Mouse (Mus musculus): ENCODE measurements around the gene Lin7b. TPM values are rescaled to one million over a fixed set of nuclear protein-coding genes. Genes with fewer than 3 reads are reported as not detected.
"Not testable (repeated sequence)": the region's sequence is repeated elsewhere in the genome, so short reads cannot be mapped to it uniquely, and the experiment has no call there.

Gene Lin7b
- polyA plus RNA-seq, 1 experiment from 2014 or later, result 0.87 TPM

DNA sequence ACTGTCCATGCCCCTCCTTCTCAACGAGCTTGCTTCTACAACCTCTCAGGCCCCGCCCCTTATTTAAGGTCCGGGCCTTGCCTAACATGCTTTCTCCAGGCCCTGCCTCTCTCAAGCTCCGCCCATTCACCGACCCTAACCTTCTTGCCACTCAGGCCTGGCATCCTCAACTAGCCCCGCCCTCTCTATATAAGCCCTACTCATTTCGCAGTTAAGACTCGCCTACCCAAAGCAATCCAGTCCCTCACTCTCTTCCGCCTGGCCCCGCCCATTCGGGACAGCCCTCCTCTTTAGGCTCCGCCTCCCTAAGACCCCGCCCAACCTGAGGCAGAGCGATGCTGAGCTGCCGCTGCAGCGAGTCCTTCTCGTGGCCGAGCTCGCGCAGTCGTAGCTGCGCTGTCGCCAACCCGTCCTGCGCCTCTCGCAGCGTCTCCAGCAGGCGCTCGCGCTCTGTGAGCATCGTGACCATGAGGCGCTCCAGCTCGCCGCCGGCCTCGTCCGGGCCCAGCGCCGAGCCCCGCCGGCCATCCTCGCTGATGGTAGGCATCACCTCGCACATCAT is 9.1 kb downstream of the Lin7b start:
- TF ChIP-seq CTCF (IDR thresholded peaks at IDR 0.05; ENCODE audit: low read depth), result no peak
- Histone ChIP-seq H3K36me3 (ENCODE audit: insufficient read depth) (no peaks in the 10 kb centered on the region), H3K27ac (ENCODE audit: low read depth) (no peak overlapping the region), H3K9ac (peak overlapping the region; percentile 48), H3K4me3 (ENCODE audit: low read depth, low read length) (peak overlapping the region; percentile 42), H3K9me3 (ENCODE audit: low read depth, low read length) (no peaks in the 10 kb centered on the region), H3K4me2 (peak overlapping the region; percentile 89), H3K27me3 (ENCODE audit: insufficient read depth, low read length) (peaks cover 53% of the 10 kb centered on the region), H3K4me1 (ENCODE audit: insufficient read depth) (peaks cover 13% of the 10 kb centered on the region; the same call in 1 of the 2 replicates)
- DNase-seq (peak; percentile 94), ATAC-seq (ENCODE audit: insufficient read depth) (peak; percentile 84)
- WGBS, result under 1% methylated on average over 43 of the region's 43 CpGs

DNA sequence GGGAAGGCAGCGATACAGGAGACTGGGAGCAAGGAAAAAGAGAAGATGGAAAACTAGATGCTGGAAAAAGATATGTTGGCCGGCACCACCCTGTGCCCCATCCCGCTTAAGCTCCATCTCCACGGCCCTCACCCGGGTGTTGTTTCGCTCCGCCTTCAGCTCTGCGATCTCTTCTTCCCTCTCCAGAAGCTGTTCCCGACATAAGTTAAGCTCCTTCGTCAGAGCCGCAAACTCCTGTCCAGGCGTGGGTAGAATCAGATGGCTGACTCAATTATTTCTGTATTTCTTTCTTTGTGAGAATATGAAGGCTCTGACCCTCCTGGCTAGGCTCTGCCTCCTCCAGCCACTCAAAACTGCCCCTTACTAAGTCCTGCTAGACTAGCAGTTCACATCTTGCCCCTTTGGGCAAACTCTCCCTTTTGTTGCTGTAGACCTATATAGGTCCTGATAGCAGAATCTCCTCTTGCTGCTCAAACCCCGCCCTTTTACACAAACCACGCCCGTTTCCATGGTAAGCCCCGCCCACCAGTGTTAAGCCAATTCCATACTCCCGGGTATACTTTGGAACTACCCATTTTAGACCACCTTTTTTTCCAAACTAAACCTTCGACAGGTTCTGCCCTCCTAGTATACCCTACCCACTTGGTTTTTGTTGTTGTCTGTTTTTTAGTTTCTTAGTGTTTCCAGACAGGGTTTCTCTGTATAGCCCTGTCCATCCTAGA is 9.8 kb downstream of the Lin7b start:
- no peak for ATAC-seq (ENCODE audit: insufficient read depth)
- DNase-seq, result no peak
- H3K9me3 ChIP-seq (ENCODE audit: low read depth, low read length), result no peaks in the 10 kb centered on the region
- peaks cover 7% of the 10 kb centered on the region; the same call in 1 of the 2 replicates for H3K4me1 ChIP-seq (ENCODE audit: insufficient read depth)
- no peak overlapping the region for H3K27ac ChIP-seq (ENCODE audit: low read depth)
- H3K27me3 ChIP-seq (ENCODE audit: insufficient read depth, low read length), result peaks cover 46% of the 10 kb centered on the region
- peak overlapping the region; percentile 89 for H3K4me2 ChIP-seq
- H3K9ac ChIP-seq, result no peak overlapping the region
- H3K36me3 ChIP-seq (ENCODE audit: insufficient read depth), result no peaks in the 10 kb centered on the region
- 48% methylated on average over 18 of the region's 18 CpGs for WGBS
- TF ChIP-seq CTCF (IDR thresholded peaks at IDR 0.05; ENCODE audit: low read depth), result no peak
- peak overlapping the region; percentile 42; the same call in 1 of the 2 replicates for H3K4me3 ChIP-seq (ENCODE audit: low read depth, low read length)

DNA sequence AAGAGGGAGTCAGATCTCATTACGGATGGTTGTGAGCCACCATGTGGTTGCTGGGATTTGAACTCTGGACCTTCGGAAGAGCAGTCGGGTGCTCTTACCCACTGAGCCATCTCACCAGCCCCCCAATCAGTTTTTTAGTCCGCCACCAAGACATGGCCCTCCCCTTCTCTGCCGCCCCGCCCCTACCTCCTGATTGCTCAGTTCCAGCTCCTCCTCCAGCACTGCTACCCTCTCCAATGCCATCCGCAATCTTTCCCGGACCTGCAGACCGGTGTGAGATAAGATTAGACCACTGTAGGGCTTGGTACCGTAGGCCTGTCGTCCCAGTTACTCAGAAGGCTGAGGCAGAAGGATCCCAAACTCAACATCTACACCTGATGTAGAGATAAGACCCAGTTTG is 11.3 kb downstream of the Lin7b start:
- not testable (repeated sequence) for ATAC-seq (ENCODE audit: insufficient read depth); H3K9me3 ChIP-seq (ENCODE audit: low read depth, low read length); H3K36me3 ChIP-seq (ENCODE audit: insufficient read depth); H3K9ac ChIP-seq; DNase-seq; H3K4me3 ChIP-seq (ENCODE audit: low read depth, low read length); H3K4me1 ChIP-seq (ENCODE audit: insufficient read depth); H3K27ac ChIP-seq (ENCODE audit: low read depth); H3K4me2 ChIP-seq
- H3K27me3 ChIP-seq (ENCODE audit: insufficient read depth, low read length), result peaks cover 37% of the 10 kb centered on the region
- 54% methylated on average over 10 of the region's 11 CpGs for WGBS

DNA sequence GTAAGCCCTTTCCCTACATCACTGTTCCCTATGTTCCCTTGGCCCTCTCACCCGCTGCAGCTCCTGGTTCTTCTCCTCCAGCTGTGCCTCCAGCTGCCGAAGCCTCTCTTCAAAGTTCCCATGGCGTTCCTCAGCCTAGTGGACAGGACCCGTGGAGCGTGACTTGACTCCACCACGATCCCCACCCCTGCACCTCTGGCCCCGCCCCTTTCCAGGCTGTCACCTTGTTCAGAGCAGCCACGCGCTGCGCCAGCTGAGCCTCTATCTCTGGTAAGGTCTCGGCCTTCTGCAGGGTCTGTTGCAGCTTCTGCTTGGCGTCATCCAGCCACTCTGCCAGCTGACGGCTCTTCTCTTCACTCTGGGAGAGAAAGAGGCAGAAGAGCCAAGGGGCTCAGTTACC is 14.3 kb downstream of the Lin7b start:
- ATAC-seq (ENCODE audit: insufficient read depth), result no peak
- Histone ChIP-seq H3K4me1 (ENCODE audit: insufficient read depth) (no peaks in the 10 kb centered on the region), H3K36me3 (ENCODE audit: insufficient read depth) (no peaks in the 10 kb centered on the region), H3K9me3 (ENCODE audit: low read depth, low read length) (no peaks in the 10 kb centered on the region), H3K9ac (no peak overlapping the region), H3K4me3 (ENCODE audit: low read depth, low read length) (no peak overlapping the region), H3K4me2 (no peak overlapping the region), H3K27me3 (ENCODE audit: insufficient read depth, low read length) (peaks cover 13% of the 10 kb centered on the region), H3K27ac (ENCODE audit: low read depth) (no peak overlapping the region)
- WGBS, result 40% methylated on average over 13 of the region's 13 CpGs
- TF ChIP-seq CTCF (IDR thresholded peaks at IDR 0.05; ENCODE audit: low read depth), result no peak
- no peak for DNase-seq

DNA sequence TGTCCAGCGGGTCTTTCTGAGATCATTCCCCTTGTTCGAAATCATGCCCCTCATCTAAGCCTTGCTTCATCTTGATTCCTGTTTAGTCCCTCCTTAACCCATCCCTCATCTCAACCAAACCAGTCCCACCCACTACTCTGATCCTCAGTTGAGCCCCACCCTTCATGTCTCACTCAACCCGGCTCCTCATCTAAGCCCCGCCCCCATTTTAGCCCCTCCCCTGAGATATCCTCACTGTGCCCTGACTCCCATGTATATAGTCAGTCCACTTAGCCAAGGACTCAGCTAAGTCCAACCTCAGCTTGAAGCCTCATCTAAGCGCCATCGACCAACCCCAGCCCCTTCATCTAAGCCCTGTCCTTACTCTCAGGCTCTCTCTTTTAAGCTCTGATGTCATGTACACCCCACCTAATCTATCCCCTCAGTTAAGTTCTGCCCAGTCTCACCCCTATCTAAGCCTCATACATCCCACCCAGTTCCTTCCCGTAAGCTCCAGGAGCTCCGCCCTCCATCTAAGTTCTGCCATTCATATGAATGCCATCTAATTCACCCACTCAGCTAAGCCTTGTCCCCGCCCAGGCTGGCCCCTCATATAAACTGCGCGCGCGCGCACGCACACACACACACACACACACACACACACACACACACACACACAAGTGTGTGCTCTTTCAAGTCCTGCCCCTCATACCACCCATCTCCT is 14.9 kb downstream of the Lin7b start:
- TF ChIP-seq CTCF (IDR thresholded peaks at IDR 0.05; ENCODE audit: low read depth), result no peak
- H3K27ac ChIP-seq (ENCODE audit: low read depth), result no peak overlapping the region
- no peaks in the 10 kb centered on the region for H3K36me3 ChIP-seq (ENCODE audit: insufficient read depth)
- H3K27me3 ChIP-seq (ENCODE audit: insufficient read depth, low read length), result peaks cover 7% of the 10 kb centered on the region
- WGBS, result 62% methylated on average over 15 of the region's 15 CpGs
- no peaks in the 10 kb centered on the region for H3K9me3 ChIP-seq (ENCODE audit: low read depth, low read length)
- H3K9ac ChIP-seq, result no peak overlapping the region
- no peak for ATAC-seq (ENCODE audit: insufficient read depth)
- no peak for DNase-seq
- H3K4me1 ChIP-seq (ENCODE audit: insufficient read depth), result no peaks in the 10 kb centered on the region
- H3K4me3 ChIP-seq (ENCODE audit: low read depth, low read length), result no peak overlapping the region
- H3K4me2 ChIP-seq, result no peak overlapping the region

DNA sequence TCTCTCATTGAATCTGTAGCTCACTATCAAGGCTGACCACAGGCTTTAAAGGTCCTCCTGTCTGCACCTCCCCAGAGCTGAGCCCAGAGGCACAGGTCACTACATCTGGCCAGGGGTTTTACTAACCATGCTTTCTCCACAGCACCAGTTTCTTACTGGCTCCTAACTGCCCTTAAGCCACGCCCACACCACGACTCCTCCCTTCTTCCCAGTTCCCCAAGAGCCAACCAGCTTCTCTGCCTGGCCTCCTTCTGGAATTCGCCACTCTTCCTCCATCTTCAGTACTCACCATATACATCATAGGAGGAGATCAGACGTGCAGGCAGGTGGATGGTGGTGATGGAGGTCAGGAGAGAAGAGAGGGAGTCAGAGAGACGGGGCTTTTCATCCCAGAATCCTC is 17.3 kb downstream of the Lin7b start:
- WGBS, result 16% methylated on average over 5 of the region's 5 CpGs
- DNase-seq (no peak), ATAC-seq (ENCODE audit: insufficient read depth) (no peak)
- H3K9me3 ChIP-seq (ENCODE audit: low read depth, low read length), result no peaks in the 10 kb centered on the region
- no peak for TF ChIP-seq CTCF (IDR thresholded peaks at IDR 0.05; ENCODE audit: low read depth)
- H3K36me3 ChIP-seq (ENCODE audit: insufficient read depth), result no peaks in the 10 kb centered on the region
- H3K4me2 ChIP-seq, result no peak overlapping the region
- no peak overlapping the region for H3K27ac ChIP-seq (ENCODE audit: low read depth)
- no peak overlapping the region for H3K4me3 ChIP-seq (ENCODE audit: low read depth, low read length)
- no peak overlapping the region for H3K9ac ChIP-seq
- H3K27me3 ChIP-seq (ENCODE audit: insufficient read depth, low read length), result no peaks in the 10 kb centered on the region
- H3K4me1 ChIP-seq (ENCODE audit: insufficient read depth), result no peaks in the 10 kb centered on the region

DNA sequence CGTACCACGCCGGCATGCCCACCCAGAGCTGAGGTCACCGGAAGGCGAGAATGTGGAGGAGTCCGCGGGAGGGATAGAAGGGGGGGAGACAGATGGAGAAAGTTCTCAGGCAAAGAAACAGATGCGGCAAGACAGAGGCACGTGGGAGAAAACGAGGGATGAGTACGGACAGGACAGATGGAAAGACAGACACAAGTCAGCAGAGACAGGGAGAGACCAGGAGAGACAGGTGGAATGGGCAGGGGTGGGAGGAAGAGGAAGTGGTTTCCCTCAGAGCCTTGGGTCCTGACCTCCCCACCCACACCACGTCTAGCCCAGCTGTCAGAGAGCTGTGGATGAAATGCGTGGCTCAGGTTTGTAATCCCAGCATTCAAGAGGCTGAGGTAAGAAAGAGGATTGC is 23.5 kb downstream of the Lin7b start:
- WGBS, result 62% methylated on average over 13 of the region's 13 CpGs
- H3K36me3 ChIP-seq (ENCODE audit: insufficient read depth), result no peaks in the 10 kb centered on the region
- no peak for ATAC-seq (ENCODE audit: insufficient read depth)
- no peak overlapping the region for H3K9ac ChIP-seq
- no peaks in the 10 kb centered on the region for H3K27me3 ChIP-seq (ENCODE audit: insufficient read depth, low read length)
- no peak for TF ChIP-seq CTCF (IDR thresholded peaks at IDR 0.05; ENCODE audit: low read depth)
- no peaks in the 10 kb centered on the region for H3K9me3 ChIP-seq (ENCODE audit: low read depth, low read length)
- no peaks in the 10 kb centered on the region for H3K4me1 ChIP-seq (ENCODE audit: insufficient read depth)
- H3K27ac ChIP-seq (ENCODE audit: low read depth), result no peak overlapping the region
- H3K4me2 ChIP-seq, result no peak overlapping the region
- no peak overlapping the region for H3K4me3 ChIP-seq (ENCODE audit: low read depth, low read length)
- no peak for DNase-seq

All from lung, embryonic 14.5 days (tissue).